Mouse (Mus musculus): ENCODE measurements around the gene Stat6.
A peak's percentile ranks its signal among the peaks of the same experiment; 100 is the strongest.
"Not testable (repeated sequence)": the region's sequence is repeated elsewhere in the genome, so short reads cannot be mapped to it uniquely, and the experiment has no call there.

Stat6 gene

GRCm38 (mm10) chr10:127652906-127653638, 10.3 kb downstream of the Stat6 start:
- DNase-seq (ENCODE audit: low spot score): no peak

GRCm38 (mm10) chr10:127654970-127655579, 12.3 kb downstream of the Stat6 start:
- no peak for DNase-seq (ENCODE audit: low spot score)

- DNase-seq (ENCODE audit: low spot score): not testable (repeated sequence)
These were observed 14.8 kb downstream of the Stat6 start for GRCm38 (mm10) chr10:127657617-127658016.

GRCm38 (mm10) chr10:127658076-127658475, 15.3 kb downstream of the Stat6 start:
- no peak for DNase-seq (ENCODE audit: low spot score)

- DNase-seq (ENCODE audit: low spot score): no peak
These were observed 16.8 kb downstream of the Stat6 start for GRCm38 (mm10) chr10:127659551-127659950.

- no peak for DNase-seq (ENCODE audit: low spot score)
These were observed 18.6 kb downstream of the Stat6 start for GRCm38 (mm10) chr10:127661291-127661914.

GRCm38 (mm10) chr10:127661915-127662663, 19.3 kb downstream of the Stat6 start:
- DNase-seq (ENCODE audit: low spot score): no peak

- DNase-seq (ENCODE audit: low spot score): no peak
These were observed 20.0 kb downstream of the Stat6 start for GRCm38 (mm10) chr10:127662666-127663253.

- DNase-seq (ENCODE audit: low spot score): no peak
These were observed 20.8 kb downstream of the Stat6 start for GRCm38 (mm10) chr10:127663590-127663989.

- DNase-seq (ENCODE audit: low spot score): no peak
These were observed 21.4 kb downstream of the Stat6 start for GRCm38 (mm10) chr10:127664166-127664565.

GRCm38 (mm10) chr10:127664891-127665290, 22.1 kb downstream of the Stat6 start:
- no peak for DNase-seq (ENCODE audit: low spot score)

GRCm38 (mm10) chr10:127665366-127666181, 22.8 kb downstream of the Stat6 start:
- no peak for DNase-seq (ENCODE audit: low spot score)

- DNase-seq (ENCODE audit: low spot score): peak; percentile 89
These were observed 23.9 kb downstream of the Stat6 start, which contains the start of gene Nemp1 for GRCm38 (mm10) chr10:127666501-127667268. TSS of gene Nemp1 (plus strand) at chr10:127666901.

GRCm38 (mm10) chr10:127667269-127668092, 24.7 kb downstream of the Stat6 start:
- peak; percentile 89 for DNase-seq (ENCODE audit: low spot score)

- peak; percentile 85 for DNase-seq (ENCODE audit: low spot score)
These were observed 25.6 kb downstream of the Stat6 start, which contains the start of gene Nab2 for GRCm38 (mm10) chr10:127668093-127669050. TSS of gene Nab2 (minus strand) at chr10:127668568.

GRCm38 (mm10) chr10:127669170-127669569, 26.4 kb downstream of the Stat6 start:
- DNase-seq (ENCODE audit: low spot score): peak; percentile 49

- peak; percentile 2 for DNase-seq (ENCODE audit: low spot score)
These were observed 27.4 kb downstream of the Stat6 start for GRCm38 (mm10) chr10:127670185-127670584.

- DNase-seq (ENCODE audit: low spot score): peak; percentile 15
These were observed 28.5 kb downstream of the Stat6 start for GRCm38 (mm10) chr10:127671276-127671675.
